Mouse (Mus musculus): ENCODE data around the gene Gstcd. TPM values are rescaled to one million over a fixed set of nuclear protein-coding genes. Genes with fewer than 3 reads are reported as not detected.

Gstcd gene
- polyA plus RNA-seq, 1 experiment from 2014 or later = 4.9 TPM

DNA sequence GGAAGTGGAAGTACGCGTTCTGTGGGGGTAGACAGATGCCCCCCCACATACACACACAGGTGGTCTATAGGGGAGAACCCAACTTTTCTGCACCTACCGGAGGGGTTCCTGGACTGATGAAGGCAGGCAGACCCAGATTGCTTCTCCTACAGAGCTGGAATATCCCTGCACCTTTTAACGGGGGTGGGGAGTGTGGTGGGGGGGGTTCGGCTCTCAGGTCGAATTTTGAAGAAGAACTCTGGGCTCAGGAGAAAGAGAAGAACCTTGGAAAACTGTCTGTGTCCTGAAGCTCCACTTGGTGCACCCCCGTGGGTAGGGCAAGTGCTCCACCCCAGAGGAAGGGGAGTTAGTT is 141.3 kb downstream of the Gstcd start:
- H3K9ac ChIP-seq (ENCODE audit: low read length) = peak overlapping the region; percentile 68
- ATAC-seq (no peak), DNase-seq (ENCODE audit: low spot score) (no peak)

DNA sequence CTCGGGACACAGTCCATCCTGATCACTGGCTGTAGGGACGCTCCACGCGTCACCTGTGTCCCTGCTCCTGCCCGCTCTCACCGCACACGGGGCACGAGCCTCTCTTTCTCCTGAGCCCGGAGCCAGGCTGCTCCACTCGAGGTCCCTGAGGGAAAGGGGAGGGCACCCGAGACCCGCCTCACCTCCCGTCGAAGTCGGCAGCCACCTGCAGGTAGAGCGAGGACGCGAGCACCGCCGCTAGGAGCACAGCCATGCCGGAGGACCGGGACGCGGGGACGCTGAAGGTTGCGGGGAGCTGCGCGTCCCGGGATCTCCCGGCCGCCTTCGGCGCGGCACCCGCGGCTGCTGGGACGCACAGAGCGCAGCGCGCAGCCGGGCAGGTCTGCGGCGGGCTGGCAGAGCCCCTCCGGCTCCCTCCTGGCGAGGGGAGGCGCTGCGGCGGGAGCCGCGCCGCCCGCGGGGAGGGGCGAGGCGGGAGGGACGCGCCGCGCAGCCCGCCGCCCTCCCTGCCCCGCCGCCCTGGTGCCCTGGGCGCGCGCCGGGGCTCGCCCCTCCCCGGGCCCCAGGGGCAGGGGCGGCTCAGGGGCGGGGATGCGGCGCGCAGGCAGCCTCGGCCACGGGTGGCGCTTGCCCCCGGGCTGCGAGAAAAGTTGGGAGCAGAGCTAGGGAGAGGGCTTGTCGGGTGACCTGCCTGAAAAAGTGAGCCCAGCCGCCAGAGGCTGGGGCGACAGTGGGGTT is 141.9 kb downstream of the Gstcd start, which contains the start of gene Npnt:
TSS of gene Npnt (minus strand) at position 501 of the 738 bp plus-strand sequence.
- under 1% methylated on average over 55 of the region's 82 CpGs for WGBS
- Histone ChIP-seq H3K9me3 (replicated peaks; ENCODE audit: control insufficient read depth, low read length) (no peaks in the 10 kb centered on the region), H3K4me2 (ENCODE audit: low read length) (peak within 1 kb of the TSS; percentile 100), H3K27ac (ENCODE audit: low read depth, low read length) (no peak within 1 kb of the TSS), H3K36me3 (ENCODE audit: control insufficient read depth, insufficient read depth, low read length) (no peaks in the 10 kb centered on the region), H3K4me1 (ENCODE audit: control insufficient read depth, insufficient read depth, low read length) (0 out of 2 replicates have a peak, but pooled peaks cover 4% of the 10 kb centered on the region), H3K4me3 (ENCODE audit: low read depth, low read length) (peak within 1 kb of the TSS; percentile 62), H3K9ac (ENCODE audit: low read length) (peak within 1 kb of the TSS; percentile 68), H3K27me3 (replicated peaks; ENCODE audit: control insufficient read depth, insufficient read depth, low read length) (peaks cover 7% of the 10 kb centered on the region; the same call in 1 of the 2 replicates)
- ATAC-seq (peak; percentile 91), DNase-seq (ENCODE audit: low spot score) (peak; percentile 73)

More for the DNA sequence above, 141.3 kb downstream of the Gstcd start:
- Histone ChIP-seq H3K9me3 (replicated peaks; ENCODE audit: control insufficient read depth, low read length) (no peaks in the 10 kb centered on the region), H3K27me3 (replicated peaks; ENCODE audit: control insufficient read depth, insufficient read depth, low read length) (peaks cover 7% of the 10 kb centered on the region; the same call in 1 of the 2 replicates), H3K4me1 (ENCODE audit: control insufficient read depth, insufficient read depth, low read length) (0 out of 2 replicates have a peak, but pooled peaks cover 4% of the 10 kb centered on the region), H3K27ac (ENCODE audit: low read depth, low read length) (no peak overlapping the region), H3K4me2 (ENCODE audit: low read length) (peak overlapping the region; percentile 100), H3K4me3 (ENCODE audit: low read depth, low read length) (peak overlapping the region; percentile 62), H3K36me3 (ENCODE audit: control insufficient read depth, insufficient read depth, low read length) (no peaks in the 10 kb centered on the region)
- WGBS = 9% methylated on average over 7 of the region's 7 CpGs

DNA sequence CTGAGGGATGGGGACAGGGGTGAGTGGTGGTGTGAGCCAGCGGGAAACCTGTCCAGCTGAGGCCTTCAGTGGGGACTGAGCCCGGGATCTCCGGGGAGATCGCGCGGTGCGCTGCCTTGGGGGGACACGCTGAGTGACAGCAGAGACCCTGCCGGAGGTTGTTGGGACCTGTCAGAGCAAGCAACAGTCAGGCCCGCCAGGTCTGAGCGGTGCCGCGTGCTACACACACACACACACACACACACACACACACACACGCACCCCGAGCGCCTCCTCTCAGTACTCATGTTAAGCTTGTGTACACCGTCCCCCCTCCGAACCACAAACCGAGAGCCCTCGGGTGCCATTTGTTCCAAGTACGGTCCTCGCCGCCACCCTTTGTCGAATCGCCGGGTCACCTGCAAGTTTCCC is 142.4 kb downstream of the Gstcd start:
- H3K9ac ChIP-seq (ENCODE audit: low read length) = peak overlapping the region; percentile 68
- peak overlapping the region; percentile 100 for H3K4me2 ChIP-seq (ENCODE audit: low read length)
- peak; percentile 40 for DNase-seq (ENCODE audit: low spot score)
- peak; percentile 64 for ATAC-seq
- 0 out of 2 replicates have a peak, but pooled peaks cover 4% of the 10 kb centered on the region for H3K4me1 ChIP-seq (ENCODE audit: control insufficient read depth, insufficient read depth, low read length)
- under 1% methylated on average over 24 of the region's 26 CpGs for WGBS
- no peaks in the 10 kb centered on the region for H3K36me3 ChIP-seq (ENCODE audit: control insufficient read depth, insufficient read depth, low read length)
- peak overlapping the region; percentile 62 for H3K4me3 ChIP-seq (ENCODE audit: low read depth, low read length)
- peaks cover 7% of the 10 kb centered on the region; the same call in 1 of the 2 replicates for H3K27me3 ChIP-seq (replicated peaks; ENCODE audit: control insufficient read depth, insufficient read depth, low read length)
- H3K9me3 ChIP-seq (replicated peaks; ENCODE audit: control insufficient read depth, low read length) = no peaks in the 10 kb centered on the region
- no peak overlapping the region for H3K27ac ChIP-seq (ENCODE audit: low read depth, low read length)

DNA sequence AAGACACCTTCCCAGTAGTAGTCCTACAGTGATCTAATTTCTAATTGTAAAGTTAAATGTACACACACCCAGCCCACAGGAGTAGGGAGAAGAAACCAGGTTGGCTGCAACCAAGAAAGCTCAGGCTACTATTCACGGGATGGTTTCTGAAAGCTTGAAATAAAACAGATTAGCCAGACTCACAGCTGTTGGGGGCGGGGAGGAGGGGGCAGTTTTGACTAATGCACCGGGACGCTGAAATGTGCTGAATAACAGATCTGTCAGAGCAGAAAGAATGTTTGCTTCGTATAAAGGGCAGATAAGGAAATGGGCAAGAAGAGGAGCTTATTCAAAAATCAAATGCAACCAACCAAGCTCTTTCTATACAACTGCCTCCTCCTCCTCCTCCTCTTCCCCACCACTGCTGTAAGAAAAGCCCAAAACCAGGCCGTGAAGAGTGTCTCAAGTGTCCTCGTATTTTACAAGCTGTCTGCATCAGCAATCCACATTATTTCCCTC is 143.5 kb downstream of the Gstcd start:
- H3K27ac ChIP-seq (ENCODE audit: low read depth, low read length) = no peak overlapping the region
- DNase-seq (ENCODE audit: low spot score) (peak; percentile 27), ATAC-seq (no peak)
- H3K9me3 ChIP-seq (replicated peaks; ENCODE audit: control insufficient read depth, low read length) = no peaks in the 10 kb centered on the region
- peaks cover 7% of the 10 kb centered on the region; the same call in 1 of the 2 replicates for H3K27me3 ChIP-seq (replicated peaks; ENCODE audit: control insufficient read depth, insufficient read depth, low read length)
- no peak overlapping the region for H3K4me3 ChIP-seq (ENCODE audit: low read depth, low read length)
- 0 out of 2 replicates have a peak, but pooled peaks cover 4% of the 10 kb centered on the region for H3K4me1 ChIP-seq (ENCODE audit: control insufficient read depth, insufficient read depth, low read length)
- H3K9ac ChIP-seq (ENCODE audit: low read length) = no peak overlapping the region
- H3K36me3 ChIP-seq (ENCODE audit: control insufficient read depth, insufficient read depth, low read length) = no peaks in the 10 kb centered on the region
- 23% methylated on average over 7 of the region's 7 CpGs for WGBS
- H3K4me2 ChIP-seq (ENCODE audit: low read length) = peak overlapping the region; percentile 100

DNA sequence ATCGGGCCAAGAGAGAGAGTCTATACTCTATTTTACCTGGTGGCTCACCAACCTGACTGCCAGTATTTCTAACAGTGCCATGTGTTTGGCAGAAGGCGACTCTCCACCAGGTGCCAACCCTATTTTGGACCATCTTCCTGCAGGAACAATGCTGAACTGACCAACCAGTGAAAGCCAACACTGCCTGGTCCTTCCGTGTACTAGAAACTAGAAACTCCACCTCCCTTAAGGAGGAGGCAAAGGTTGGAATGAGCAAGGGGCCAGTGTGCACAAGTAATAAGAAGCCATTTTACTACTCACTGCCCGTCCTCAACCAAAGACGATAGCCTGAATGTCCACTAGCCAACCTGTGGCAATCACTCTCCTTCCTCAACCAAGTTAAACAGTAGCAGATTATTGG is 145.7 kb downstream of the Gstcd start:
- Histone ChIP-seq H3K27me3 (replicated peaks; ENCODE audit: control insufficient read depth, insufficient read depth, low read length) (peaks cover 7% of the 10 kb centered on the region; the same call in 1 of the 2 replicates), H3K9me3 (replicated peaks; ENCODE audit: control insufficient read depth, low read length) (no peaks in the 10 kb centered on the region), H3K4me2 (ENCODE audit: low read length) (no peak overlapping the region), H3K36me3 (ENCODE audit: control insufficient read depth, insufficient read depth, low read length) (no peaks in the 10 kb centered on the region), H3K9ac (ENCODE audit: low read length) (no peak overlapping the region), H3K4me1 (ENCODE audit: control insufficient read depth, insufficient read depth, low read length) (0 out of 2 replicates have a peak, but pooled peaks cover 4% of the 10 kb centered on the region), H3K27ac (ENCODE audit: low read depth, low read length) (no peak overlapping the region), H3K4me3 (ENCODE audit: low read depth, low read length) (no peak overlapping the region)
- WGBS = 91% methylated on average over 5 of the region's 5 CpGs
- ATAC-seq = no peak
- no peak for DNase-seq (ENCODE audit: low spot score)

DNA sequence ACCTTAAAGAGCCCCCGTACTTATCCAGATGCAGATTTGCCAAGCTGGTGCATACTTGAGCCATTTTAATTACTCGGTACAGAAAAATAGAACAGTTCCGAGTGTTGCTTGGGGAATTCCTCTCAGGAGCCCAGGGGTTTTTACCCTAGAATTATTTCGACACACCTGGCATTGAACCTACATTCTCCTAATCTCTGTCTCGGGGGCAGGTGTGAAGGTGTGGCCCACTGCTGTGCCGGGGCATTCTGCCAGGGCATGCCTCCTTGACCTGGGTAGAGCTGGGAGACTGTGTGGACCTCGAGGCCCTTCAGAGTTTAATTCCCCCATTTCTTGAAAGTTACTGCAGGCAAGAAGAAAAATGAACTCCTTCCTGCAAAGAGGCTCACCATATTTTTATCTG is 146.2 kb downstream of the Gstcd start:
- H3K9ac ChIP-seq (ENCODE audit: low read length) = no peak overlapping the region
- 0 out of 2 replicates have a peak, but pooled peaks cover 4% of the 10 kb centered on the region for H3K4me1 ChIP-seq (ENCODE audit: control insufficient read depth, insufficient read depth, low read length)
- no peak overlapping the region for H3K4me3 ChIP-seq (ENCODE audit: low read depth, low read length)
- 86% methylated on average over 7 of the region's 7 CpGs for WGBS
- peaks cover 7% of the 10 kb centered on the region; the same call in 1 of the 2 replicates for H3K27me3 ChIP-seq (replicated peaks; ENCODE audit: control insufficient read depth, insufficient read depth, low read length)
- H3K27ac ChIP-seq (ENCODE audit: low read depth, low read length) = no peak overlapping the region
- DNase-seq (ENCODE audit: low spot score) (no peak), ATAC-seq (no peak)
- no peak overlapping the region for H3K4me2 ChIP-seq (ENCODE audit: low read length)
- H3K9me3 ChIP-seq (replicated peaks; ENCODE audit: control insufficient read depth, low read length) = no peaks in the 10 kb centered on the region
- H3K36me3 ChIP-seq (ENCODE audit: control insufficient read depth, insufficient read depth, low read length) = no peaks in the 10 kb centered on the region

DNA sequence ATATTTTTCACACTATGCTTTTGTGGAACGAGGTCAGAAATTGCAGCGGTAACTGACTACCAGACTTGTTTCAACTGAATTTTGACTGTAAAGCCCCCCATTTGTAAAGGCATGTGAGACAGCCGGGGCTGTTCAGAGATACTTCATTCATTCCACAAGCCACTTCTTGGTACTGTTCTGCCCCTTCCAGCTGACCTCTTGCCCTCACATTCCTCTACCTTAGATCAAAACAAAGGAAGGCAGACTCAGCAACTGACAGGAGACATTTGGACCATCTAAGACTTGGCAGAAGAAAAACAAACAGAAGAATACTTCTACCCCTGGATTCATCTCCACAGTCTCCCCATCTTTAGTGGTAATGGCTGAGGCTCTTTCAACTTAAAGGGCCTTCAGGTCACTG is 147.2 kb downstream of the Gstcd start:
- Histone ChIP-seq H3K4me2 (ENCODE audit: low read length) (no peak overlapping the region), H3K4me3 (ENCODE audit: low read depth, low read length) (no peak overlapping the region)
- WGBS = 73% methylated on average over 3 of the region's 3 CpGs

DNA sequence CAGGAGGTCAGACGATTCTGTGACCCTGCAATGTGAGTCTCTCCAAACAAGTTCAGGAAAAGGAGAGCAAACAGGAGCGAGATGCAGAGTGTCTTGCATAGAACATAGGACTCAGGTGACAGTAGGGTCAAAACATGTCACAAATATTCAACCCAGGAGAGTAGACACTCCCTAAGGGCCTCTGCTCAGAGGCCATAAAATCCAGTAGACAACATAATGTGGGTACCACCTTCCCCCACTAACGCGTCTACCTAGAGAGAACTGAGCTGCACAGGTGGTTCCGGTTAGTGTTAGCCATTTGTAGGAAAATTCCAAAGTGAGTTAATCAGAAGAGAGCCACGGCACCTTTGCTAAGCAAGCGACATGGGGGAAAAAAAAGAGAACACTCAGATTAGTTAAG is 147.6 kb downstream of the Gstcd start:
- no peak overlapping the region for H3K27ac ChIP-seq (ENCODE audit: low read depth, low read length)
- H3K9ac ChIP-seq (ENCODE audit: low read length) = no peak overlapping the region
- no peaks in the 10 kb centered on the region for H3K9me3 ChIP-seq (replicated peaks; ENCODE audit: control insufficient read depth, low read length)
- ATAC-seq (no peak), DNase-seq (ENCODE audit: low spot score) (no peak)
- no peak overlapping the region for H3K4me2 ChIP-seq (ENCODE audit: low read length)
- H3K4me1 ChIP-seq (ENCODE audit: control insufficient read depth, insufficient read depth, low read length) = 0 out of 2 replicates have a peak, but pooled peaks cover 2% of the 10 kb centered on the region
- H3K36me3 ChIP-seq (ENCODE audit: control insufficient read depth, insufficient read depth, low read length) = no peaks in the 10 kb centered on the region
- no peak overlapping the region for H3K4me3 ChIP-seq (ENCODE audit: low read depth, low read length)
- WGBS = 79% methylated on average over 7 of the region's 7 CpGs
- peaks cover 4% of the 10 kb centered on the region; the same call in 1 of the 2 replicates for H3K27me3 ChIP-seq (replicated peaks; ENCODE audit: control insufficient read depth, insufficient read depth, low read length)

More for the DNA sequence above, 147.2 kb downstream of the Gstcd start:
- no peak for DNase-seq (ENCODE audit: low spot score)
- Histone ChIP-seq H3K27ac (ENCODE audit: low read depth, low read length) (no peak overlapping the region), H3K4me1 (ENCODE audit: control insufficient read depth, insufficient read depth, low read length) (0 out of 2 replicates have a peak, but pooled peaks cover 4% of the 10 kb centered on the region), H3K27me3 (replicated peaks; ENCODE audit: control insufficient read depth, insufficient read depth, low read length) (peaks cover 4% of the 10 kb centered on the region; the same call in 1 of the 2 replicates), H3K9ac (ENCODE audit: low read length) (no peak overlapping the region), H3K36me3 (ENCODE audit: control insufficient read depth, insufficient read depth, low read length) (no peaks in the 10 kb centered on the region), H3K9me3 (replicated peaks; ENCODE audit: control insufficient read depth, low read length) (no peaks in the 10 kb centered on the region)
- ATAC-seq = no peak

DNA sequence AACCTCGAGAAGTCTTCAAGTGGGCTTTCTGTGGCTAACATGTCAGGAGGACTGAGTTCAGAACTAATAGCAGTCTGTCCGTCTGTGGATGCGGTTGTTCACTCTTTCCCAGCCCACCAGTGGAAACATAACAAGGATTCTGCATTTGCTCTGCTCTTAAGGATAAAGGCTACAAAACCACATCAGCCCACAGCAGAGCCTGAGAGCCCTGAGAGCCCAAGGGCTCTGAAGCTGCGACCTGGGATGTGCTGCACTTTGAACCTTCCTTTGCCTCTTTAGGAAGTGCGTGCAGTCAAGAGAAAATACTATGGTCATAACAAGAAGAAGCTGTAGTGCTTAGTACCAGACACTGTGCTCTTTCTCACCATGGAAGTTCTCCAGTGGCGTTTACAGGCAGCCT is 149.1 kb downstream of the Gstcd start:
- Histone ChIP-seq H3K36me3 (ENCODE audit: control insufficient read depth, insufficient read depth, low read length) (no peaks in the 10 kb centered on the region), H3K4me3 (ENCODE audit: low read depth, low read length) (no peak overlapping the region), H3K4me2 (ENCODE audit: low read length) (no peak overlapping the region), H3K9me3 (replicated peaks; ENCODE audit: control insufficient read depth, low read length) (no peaks in the 10 kb centered on the region), H3K9ac (ENCODE audit: low read length) (no peak overlapping the region), H3K4me1 (ENCODE audit: control insufficient read depth, insufficient read depth, low read length) (no peaks in the 10 kb centered on the region), H3K27me3 (replicated peaks; ENCODE audit: control insufficient read depth, insufficient read depth, low read length) (no peaks in the 10 kb centered on the region), H3K27ac (ENCODE audit: low read depth, low read length) (no peak overlapping the region)
- 93% methylated on average over 6 of the region's 6 CpGs for WGBS
- no peak for ATAC-seq
- DNase-seq (ENCODE audit: low spot score) = no peak

Measured in forebrain, embryonic 14.5 days (tissue).